Mouse (Mus musculus): ENCODE data around the gene BC147527. TPM values are rescaled to one million over a fixed set of nuclear protein-coding genes. Genes with fewer than 3 reads are reported as not detected.
"Not testable (repeated sequence)": the region's sequence is repeated elsewhere in the genome, so short reads cannot be mapped to it uniquely, and the experiment has no call there.

BC147527 gene
- 0.27 and 0.35 TPM in 2 replicates for polyA plus RNA-seq (2014; fragmentation: Nextera tagmentation; extraction: Ambion mirVana)

GRCm38 (mm10) chr13:120299991-120300442, at the start of gene BC147527:
Gene BC147527 (plus strand): TSS chr13:120300392.
- no peaks in the 10 kb centered on the region for H3K4me1 ChIP-seq (ENCODE audit: control insufficient read depth, insufficient read depth, low read length)
- WGBS: 47% methylated on average over 2 of the region's 2 CpGs
- H3K27me3 ChIP-seq (ENCODE audit: control insufficient read depth, insufficient read depth, low read length): no peaks in the 10 kb centered on the region
- no peak for ATAC-seq (ENCODE audit: low FRiP score, low TSS enrichment)
- no peak within 1 kb of the TSS for H3K27ac ChIP-seq (ENCODE audit: low read depth, low read length)
- no peaks in the 10 kb centered on the region for H3K9me3 ChIP-seq (ENCODE audit: control insufficient read depth, low read length)
- H3K4me2 ChIP-seq (replicated peaks; ENCODE audit: low read depth, low read length): no peak within 1 kb of the TSS
- no peak within 1 kb of the TSS for H3K4me3 ChIP-seq (ENCODE audit: low read length)
- H3K36me3 ChIP-seq (ENCODE audit: control insufficient read depth, insufficient read depth, low read length): no peaks in the 10 kb centered on the region
- no peak within 1 kb of the TSS for H3K9ac ChIP-seq (ENCODE audit: low read depth, low read length)

- not testable (repeated sequence) for H3K4me3 ChIP-seq (ENCODE audit: low read length); H3K27me3 ChIP-seq (ENCODE audit: control insufficient read depth, insufficient read depth, low read length); H3K27ac ChIP-seq (ENCODE audit: low read depth, low read length); H3K4me2 ChIP-seq (replicated peaks; ENCODE audit: low read depth, low read length); H3K4me1 ChIP-seq (ENCODE audit: control insufficient read depth, insufficient read depth, low read length); H3K9ac ChIP-seq (ENCODE audit: low read depth, low read length); H3K36me3 ChIP-seq (ENCODE audit: control insufficient read depth, insufficient read depth, low read length); ATAC-seq (ENCODE audit: low FRiP score, low TSS enrichment); H3K9me3 ChIP-seq (ENCODE audit: control insufficient read depth, low read length)
- WGBS: 84% methylated on average over 2 of the region's 3 CpGs
These were observed 48.8 kb upstream of the BC147527 start for GRCm38 (mm10) chr13:120251208-120251924.

GRCm38 (mm10) chr13:120258817-120259658, 41.2 kb upstream of the BC147527 start:
- not testable (repeated sequence) for H3K27me3 ChIP-seq (ENCODE audit: control insufficient read depth, insufficient read depth, low read length); H3K4me3 ChIP-seq (ENCODE audit: low read length); H3K27ac ChIP-seq (ENCODE audit: low read depth, low read length); H3K4me1 ChIP-seq (ENCODE audit: control insufficient read depth, insufficient read depth, low read length); H3K9ac ChIP-seq (ENCODE audit: low read depth, low read length); ATAC-seq (ENCODE audit: low FRiP score, low TSS enrichment); H3K4me2 ChIP-seq (replicated peaks; ENCODE audit: low read depth, low read length); H3K9me3 ChIP-seq (ENCODE audit: control insufficient read depth, low read length); H3K36me3 ChIP-seq (ENCODE audit: control insufficient read depth, insufficient read depth, low read length)
- WGBS: 87% methylated on average over 3 of the region's 3 CpGs

GRCm38 (mm10) chr13:120259718-120260117, 40.5 kb upstream of the BC147527 start:
- not testable (repeated sequence) for H3K9me3 ChIP-seq (ENCODE audit: control insufficient read depth, low read length); ATAC-seq (ENCODE audit: low FRiP score, low TSS enrichment)
- 66% methylated on average over 3 of the region's 3 CpGs for WGBS

GRCm38 (mm10) chr13:120262870-120263269, 37.3 kb upstream of the BC147527 start, which contains the start of gene AF067061:
Gene AF067061 (plus strand): TSS chr13:120263114.
- H3K9me3 ChIP-seq (ENCODE audit: control insufficient read depth, low read length); H3K4me3 ChIP-seq (ENCODE audit: low read length); H3K9ac ChIP-seq (ENCODE audit: low read depth, low read length); ATAC-seq (ENCODE audit: low FRiP score, low TSS enrichment); H3K27me3 ChIP-seq (ENCODE audit: control insufficient read depth, insufficient read depth, low read length); H3K4me1 ChIP-seq (ENCODE audit: control insufficient read depth, insufficient read depth, low read length); H3K27ac ChIP-seq (ENCODE audit: low read depth, low read length); H3K4me2 ChIP-seq (replicated peaks; ENCODE audit: low read depth, low read length); H3K36me3 ChIP-seq (ENCODE audit: control insufficient read depth, insufficient read depth, low read length): not testable (repeated sequence)
- WGBS: 80% methylated on average over 2 of the region's 2 CpGs

More at GRCm38 (mm10) chr13:120259718-120260117, 40.5 kb upstream of the BC147527 start:
- H3K4me1 ChIP-seq (ENCODE audit: control insufficient read depth, insufficient read depth, low read length); H3K27me3 ChIP-seq (ENCODE audit: control insufficient read depth, insufficient read depth, low read length); H3K4me2 ChIP-seq (replicated peaks; ENCODE audit: low read depth, low read length); H3K36me3 ChIP-seq (ENCODE audit: control insufficient read depth, insufficient read depth, low read length); H3K4me3 ChIP-seq (ENCODE audit: low read length); H3K27ac ChIP-seq (ENCODE audit: low read depth, low read length); H3K9ac ChIP-seq (ENCODE audit: low read depth, low read length): not testable (repeated sequence)

GRCm38 (mm10) chr13:120277837-120278236, 22.4 kb upstream of the BC147527 start:
- not testable (repeated sequence) for H3K4me2 ChIP-seq (replicated peaks; ENCODE audit: low read depth, low read length); H3K4me1 ChIP-seq (ENCODE audit: control insufficient read depth, insufficient read depth, low read length); H3K9me3 ChIP-seq (ENCODE audit: control insufficient read depth, low read length); H3K27me3 ChIP-seq (ENCODE audit: control insufficient read depth, insufficient read depth, low read length); ATAC-seq (ENCODE audit: low FRiP score, low TSS enrichment); H3K9ac ChIP-seq (ENCODE audit: low read depth, low read length); H3K27ac ChIP-seq (ENCODE audit: low read depth, low read length); H3K36me3 ChIP-seq (ENCODE audit: control insufficient read depth, insufficient read depth, low read length); H3K4me3 ChIP-seq (ENCODE audit: low read length)
- WGBS: 25% methylated on average over 2 of the region's 2 CpGs

GRCm38 (mm10) chr13:120278784-120279183, 21.4 kb upstream of the BC147527 start:
- H3K4me3 ChIP-seq (ENCODE audit: low read length): no peak overlapping the region
- no peak overlapping the region for H3K4me2 ChIP-seq (replicated peaks; ENCODE audit: low read depth, low read length)
- no peak overlapping the region for H3K27ac ChIP-seq (ENCODE audit: low read depth, low read length)
- WGBS: 93% methylated on average over 9 of the region's 9 CpGs
- ATAC-seq (ENCODE audit: low FRiP score, low TSS enrichment): no peak
- H3K9ac ChIP-seq (ENCODE audit: low read depth, low read length): no peak overlapping the region
- no peaks in the 10 kb centered on the region for H3K4me1 ChIP-seq (ENCODE audit: control insufficient read depth, insufficient read depth, low read length)
- H3K36me3 ChIP-seq (ENCODE audit: control insufficient read depth, insufficient read depth, low read length): no peaks in the 10 kb centered on the region
- no peaks in the 10 kb centered on the region for H3K9me3 ChIP-seq (ENCODE audit: control insufficient read depth, low read length)
- no peaks in the 10 kb centered on the region for H3K27me3 ChIP-seq (ENCODE audit: control insufficient read depth, insufficient read depth, low read length)

- no peak overlapping the region for H3K9ac ChIP-seq (ENCODE audit: low read depth, low read length)
- H3K27me3 ChIP-seq (ENCODE audit: control insufficient read depth, insufficient read depth, low read length): no peaks in the 10 kb centered on the region
- 55% methylated on average over 1 of the region's 1 CpGs for WGBS
- no peaks in the 10 kb centered on the region for H3K4me1 ChIP-seq (ENCODE audit: control insufficient read depth, insufficient read depth, low read length)
- H3K27ac ChIP-seq (ENCODE audit: low read depth, low read length): no peak overlapping the region
- H3K36me3 ChIP-seq (ENCODE audit: control insufficient read depth, insufficient read depth, low read length): no peaks in the 10 kb centered on the region
- no peaks in the 10 kb centered on the region for H3K9me3 ChIP-seq (ENCODE audit: control insufficient read depth, low read length)
- ATAC-seq (ENCODE audit: low FRiP score, low TSS enrichment): no peak
- no peak overlapping the region for H3K4me3 ChIP-seq (ENCODE audit: low read length)
- no peak overlapping the region for H3K4me2 ChIP-seq (replicated peaks; ENCODE audit: low read depth, low read length)
These were observed 783 bp upstream of the BC147527 start for GRCm38 (mm10) chr13:120299324-120299894.

Measured in kidney, embryonic 14.5 days (tissue).